16 mouse cellular contexts compared by ENCODE assay signal in genomic region chr17:49258496-49258895, GRCm38 (mm10).
DNase-seq lines count a peak whose midpoint lies in the region; TF ChIP-seq lines count a peak whose summit lies in the region.
"Had no signal": no experiment of that assay in that cellular context is flagged by ENCODE, and none has a peak within 500 bp of the region (broad histone marks: within the 10 kb centered on the region; RNA-seq: fewer than 3 reads in every experiment).

No protein-coding gene starts in this region.

- no peaks in the 10 kb centered on the region for H3K36me3 ChIP-seq in testis, adult 2 months (ENCODE audit: control insufficient read depth, insufficient read depth, low read length)
- H3K36me3 ChIP-seq: hindbrain, embryonic 12.5 days; intestine, embryonic 15.5 days had no signal

- peak; percentile 23; the same call in 1 of the 2 replicates for TF ChIP-seq CTCF in cerebellum, adult 2 months (IDR thresholded peaks at IDR 0.05; ENCODE audit: borderline replicate concordance, insufficient read depth, low read depth, low read length)
- peak; percentile 64 for TF ChIP-seq CTCF in layer of hippocampus, adult 2 months (conservative IDR thresholded peaks at IDR 0.05)
- TF ChIP-seq CTCF in testis, adult 2 months (IDR thresholded peaks at IDR 0.05; ENCODE audit: control insufficient read depth, insufficient read depth, insufficient replicate concordance, low read depth, low read length): peak; percentile 44; the same call in 1 of the 2 replicates

- TF ChIP-seq POLR2A in cerebellum, adult 2 months (IDR thresholded peaks at IDR 0.05; ENCODE audit: borderline replicate concordance, insufficient read depth, low read length): no peak
- no peak for TF ChIP-seq POLR2A in testis, adult 2 months (IDR thresholded peaks at IDR 0.05; ENCODE audit: control insufficient read depth, low read depth, low read length)

- DNase-seq in cerebellum, adult 2 months: no peak
- DNase-seq in cerebellum, adult 11 months: no peak
- DNase-seq in layer of hippocampus, adult 2 months (ENCODE audit: low spot score in 2 of 2): no peak
- DNase-seq in layer of hippocampus, adult 8-10 months (ENCODE audit: low spot score in 2 of 2): no peak
- DNase-seq in testis, postnatal 10 days (ENCODE audit: low spot score): no peak
- DNase-seq in urinary bladder, postnatal 10 days (ENCODE audit: low spot score): no peak
- DNase-seq in cerebellum, postnatal 36 days: no peak
- DNase-seq: adrenal gland, postnatal 14 days; cerebellum, postnatal 14 days; kidney, postnatal 25 days; left cerebral cortex, postnatal 4 days; thymus, adult 2 months had no signal

- no peak overlapping the region for H3K4me3 ChIP-seq in cerebellum, adult 2 months (replicated peaks; ENCODE audit: insufficient read depth, low read depth, low read length)
- H3K4me3 ChIP-seq in layer of hippocampus, adult 2 months: no peak overlapping the region
- H3K4me3 ChIP-seq in testis, adult 2 months (ENCODE audit: control insufficient read depth, low read depth, low read length): no peak overlapping the region
- H3K4me3 ChIP-seq: hindbrain, embryonic 12.5 days; intestine, embryonic 15.5 days had no signal

- H3K27me3 ChIP-seq in cerebellum, adult 2 months (ENCODE audit: control insufficient read depth, insufficient read depth, low read length): no peaks in the 10 kb centered on the region; the same call in 1 of the 2 replicates
- no peaks in the 10 kb centered on the region for H3K27me3 ChIP-seq in testis, adult 2 months (ENCODE audit: control insufficient read depth, insufficient read depth, low read length)
- H3K27me3 ChIP-seq: CH12.LX; intestine, embryonic 15.5 days had no signal

- H3K4me1 ChIP-seq in cerebellum, adult 2 months (ENCODE audit: control insufficient read depth, insufficient read depth, low read length): no peaks in the 10 kb centered on the region
- H3K4me1 ChIP-seq in testis, adult 2 months (ENCODE audit: control insufficient read depth, insufficient read depth, low read length): no peaks in the 10 kb centered on the region
- H3K4me1 ChIP-seq: hindbrain, embryonic 12.5 days; intestine, embryonic 15.5 days had no signal

- H3K27ac ChIP-seq in cerebellum, adult 2 months (ENCODE audit: insufficient read depth, low read length): no peak overlapping the region
- H3K27ac ChIP-seq in layer of hippocampus, adult 2 months: no peak overlapping the region
- H3K27ac ChIP-seq in testis, adult 2 months (ENCODE audit: control insufficient read depth, insufficient read depth, low read depth, low read length): no peak overlapping the region
- H3K27ac ChIP-seq: hindbrain, embryonic 12.5 days; intestine, embryonic 15.5 days had no signal
